Mouse (Mus musculus) CD8-positive naive resting alpha-beta T cell, adult 2 months (primary cell): ENCODE data around the gene Ap1b1.

Experiments
- DNase-seq, 2 experiments: peaks; one replicate each; pipeline ENCODE4 v3.0.0; 2022; ENCODE audit warnings: low read depth in 2 of 2, low spot score in 2 of 2

Ap1b1 gene

DNA sequence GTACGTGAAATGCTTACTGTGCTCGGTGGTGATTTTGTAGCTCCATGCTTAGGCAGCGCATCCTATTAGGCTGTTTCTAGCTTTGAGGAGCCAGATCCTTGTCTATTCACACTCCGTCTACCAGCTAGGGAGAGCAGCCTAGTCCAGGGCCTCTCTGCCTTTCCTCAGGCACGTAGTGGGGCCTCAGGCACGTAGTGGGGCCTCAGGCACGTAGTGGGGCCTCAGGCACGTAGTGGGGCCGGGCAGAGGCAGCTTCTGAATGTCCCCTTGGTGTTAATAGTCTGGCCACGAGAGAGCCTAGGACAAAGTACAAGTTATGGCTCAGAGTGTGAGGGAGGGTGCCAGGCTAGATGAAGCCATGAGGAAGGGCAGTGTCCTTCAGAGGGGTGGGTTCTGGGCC is 46.1 kb downstream of the Ap1b1 start:
- DNase-seq = no peak

DNA sequence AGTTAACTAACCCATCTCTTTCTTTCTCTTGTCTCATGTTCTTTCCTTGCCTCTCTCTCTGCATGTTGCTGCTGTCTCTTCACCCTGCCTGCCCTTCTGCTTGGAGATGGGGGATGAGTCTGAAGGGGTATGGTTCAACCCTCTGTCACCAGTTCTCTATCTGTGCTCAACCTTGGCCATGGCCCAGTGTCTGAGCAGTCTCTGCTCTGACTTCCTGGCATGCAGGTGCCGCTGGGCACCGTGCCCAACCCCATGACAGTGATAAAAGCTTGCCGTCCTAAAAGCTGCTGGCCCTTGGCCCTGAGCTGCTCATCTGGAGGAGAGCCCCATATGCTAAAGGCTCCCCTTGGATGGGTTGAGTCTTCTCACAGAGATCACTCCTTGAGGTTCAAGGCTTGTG is 46.5 kb downstream of the Ap1b1 start:
- DNase-seq = no peak

DNA sequence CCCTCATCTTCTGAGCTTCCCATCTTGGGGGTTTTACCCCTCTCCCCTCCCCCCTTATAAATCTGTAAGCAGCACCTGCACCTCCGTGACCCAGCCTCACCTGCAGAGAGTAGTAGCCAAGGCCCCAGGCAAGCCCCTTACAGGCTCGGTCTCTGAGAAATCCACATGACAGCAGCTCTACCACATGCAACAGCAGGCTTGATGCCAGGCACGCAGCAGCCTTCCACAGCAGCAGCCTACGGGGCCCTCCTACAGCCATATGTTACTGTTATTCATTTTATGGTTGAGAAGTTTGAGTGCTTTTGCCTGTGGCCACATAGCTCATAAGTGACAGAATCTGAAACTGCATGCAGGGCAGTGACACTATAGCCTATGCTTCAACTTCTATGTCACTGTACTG is 48.8 kb downstream of the Ap1b1 start:
- DNase-seq = no peak

DNA sequence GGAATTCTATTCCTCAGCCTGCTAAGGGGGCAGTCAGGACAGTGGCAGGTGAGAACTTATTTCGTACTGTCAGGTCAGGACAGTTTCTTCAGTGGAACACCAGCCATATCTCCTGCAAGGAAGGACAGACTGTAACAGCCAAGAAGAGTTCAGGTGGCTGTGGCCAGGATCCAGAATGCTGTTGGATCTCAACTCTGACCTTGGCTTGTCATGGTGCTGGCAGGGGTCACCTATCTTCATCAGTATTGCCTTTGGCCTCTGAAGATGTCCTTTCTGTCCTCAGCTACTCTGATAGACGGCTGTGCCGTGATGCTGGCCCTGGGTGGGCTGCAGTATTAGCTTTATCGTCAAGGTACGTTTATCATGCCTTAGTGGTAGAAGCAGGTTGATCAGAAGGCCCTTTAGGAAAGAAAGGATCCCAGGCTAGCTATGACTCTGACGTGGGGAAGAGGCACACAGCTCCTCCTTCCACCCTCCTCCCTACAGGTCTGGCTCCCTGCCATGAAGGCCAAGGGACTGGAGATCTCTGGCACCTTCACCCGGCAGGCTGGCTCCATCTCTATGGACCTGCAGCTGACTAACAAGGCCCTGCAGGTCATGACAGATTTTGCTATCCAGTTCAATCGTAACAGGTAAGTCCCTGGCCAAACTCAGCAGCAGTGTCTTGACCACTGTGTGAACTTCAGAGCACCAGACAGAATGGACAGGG is 50.7 kb downstream of the Ap1b1 start:
- DNase-seq = no peak

DNA sequence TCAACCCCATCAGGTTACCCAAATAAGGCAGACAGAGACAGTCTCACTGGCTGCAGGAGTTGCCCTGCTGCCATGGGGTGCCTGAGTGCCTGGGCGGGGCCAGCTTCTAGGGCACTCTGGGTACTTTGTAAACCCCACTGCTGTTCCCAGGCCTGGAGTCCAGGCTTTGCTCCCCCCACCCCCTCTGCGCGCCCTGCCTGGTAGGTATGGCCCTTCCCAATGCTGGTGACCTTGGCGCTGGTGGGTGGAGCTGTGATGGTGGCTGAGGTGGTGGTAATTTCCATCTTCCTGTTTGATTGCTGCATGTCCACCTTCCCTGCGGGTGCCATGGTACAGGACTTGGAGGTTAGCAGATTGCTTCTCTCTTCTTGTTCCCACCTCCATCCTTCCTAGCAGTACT is 54.0 kb downstream of the Ap1b1 start:
- no peak for DNase-seq

DNA sequence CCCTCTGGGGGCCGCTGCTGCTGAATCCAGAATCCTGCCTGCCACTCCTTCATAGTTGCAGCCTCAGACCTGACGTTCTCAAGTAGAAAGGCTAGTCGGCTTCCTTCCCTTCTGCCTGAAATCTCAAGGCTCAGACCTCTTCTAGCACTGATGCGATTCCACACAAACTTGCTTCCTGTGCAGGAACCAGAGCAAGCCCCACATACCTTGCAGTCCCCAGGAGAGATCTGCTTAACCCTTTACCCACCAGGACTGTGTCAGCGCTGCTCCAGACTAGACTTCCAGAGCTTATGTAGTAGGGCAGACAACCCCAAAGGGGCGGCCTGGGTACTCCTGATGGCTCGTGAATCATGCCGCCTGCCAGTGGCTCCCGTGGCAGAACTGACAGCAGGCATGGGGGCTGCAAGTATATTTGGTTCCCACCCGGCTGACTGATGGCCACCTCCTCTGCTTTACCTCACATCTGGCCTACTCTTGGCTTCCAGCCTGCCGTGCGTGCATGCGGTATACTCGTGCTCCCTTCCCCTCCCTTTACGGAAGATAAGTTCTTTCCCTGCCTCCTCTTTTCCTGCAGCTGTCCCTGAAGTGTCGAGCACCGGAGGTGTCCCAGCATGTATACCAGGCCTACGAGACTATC is 54.6 kb downstream of the Ap1b1 start:
- no peak for DNase-seq

DNA sequence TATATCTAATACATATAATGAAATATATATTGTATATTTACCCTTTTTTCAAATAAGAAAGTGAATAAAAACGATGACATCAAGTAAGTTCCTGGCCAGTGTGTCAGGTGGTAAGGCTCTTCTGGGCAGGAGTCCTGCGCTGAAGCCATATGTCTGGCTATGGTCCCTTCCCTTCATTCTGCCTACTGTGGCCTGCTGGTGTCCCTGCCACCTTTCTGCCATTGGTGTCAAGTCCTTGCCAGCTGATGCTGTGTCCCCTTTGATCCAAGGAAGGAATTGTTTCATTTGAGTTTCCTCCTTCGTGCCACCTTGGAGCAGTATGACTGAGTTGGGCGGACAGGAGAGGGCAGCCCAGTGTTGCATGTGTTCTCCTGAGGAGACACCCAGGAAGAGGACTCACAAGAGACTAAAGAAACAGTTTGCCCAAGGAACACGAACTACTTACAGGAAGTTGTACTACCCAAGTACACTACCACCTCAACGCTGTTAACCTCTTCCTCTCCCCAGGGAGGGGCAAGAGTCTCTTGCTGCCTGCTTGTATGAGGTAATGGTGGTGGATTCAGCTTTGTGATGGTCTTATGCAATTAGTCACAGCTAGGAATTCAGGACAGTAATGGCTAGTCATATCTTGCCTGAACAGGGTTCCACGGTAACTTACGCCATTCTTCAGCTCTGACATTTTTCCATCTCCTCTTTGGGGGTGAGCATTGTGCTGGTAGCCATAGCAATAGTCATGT is 56.2 kb downstream of the Ap1b1 start:
- no peak for DNase-seq

DNA sequence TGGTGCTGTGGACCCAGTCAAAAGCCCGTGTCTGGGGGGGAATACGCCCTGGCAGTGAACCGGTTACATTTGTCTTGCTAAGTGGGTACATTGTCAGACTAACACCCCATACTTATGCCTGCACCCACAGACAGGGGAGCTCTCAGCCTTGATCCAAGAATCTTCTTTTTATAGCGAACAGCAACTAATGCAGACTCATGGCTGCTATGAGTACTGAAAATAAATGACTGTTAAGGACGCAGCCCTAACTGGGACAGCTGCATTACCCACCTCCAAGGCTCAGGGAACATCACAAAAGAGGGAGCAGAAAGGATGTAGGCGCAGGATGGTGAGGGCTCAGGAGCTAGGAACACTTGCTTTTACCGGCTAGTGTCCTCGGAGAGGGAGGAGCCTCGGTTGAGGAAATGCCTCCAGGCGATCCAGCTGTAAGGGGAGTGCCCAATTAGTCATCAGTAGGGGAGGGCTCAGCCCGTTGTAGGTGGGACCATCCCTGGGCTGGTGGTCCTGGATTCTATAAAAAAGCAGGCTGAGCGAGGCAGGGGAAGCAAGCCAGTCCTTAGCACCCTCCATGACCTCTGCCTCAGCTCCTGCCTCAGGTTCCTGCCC is 59.8 kb downstream of the Ap1b1 start:
- no peak for DNase-seq

DNA sequence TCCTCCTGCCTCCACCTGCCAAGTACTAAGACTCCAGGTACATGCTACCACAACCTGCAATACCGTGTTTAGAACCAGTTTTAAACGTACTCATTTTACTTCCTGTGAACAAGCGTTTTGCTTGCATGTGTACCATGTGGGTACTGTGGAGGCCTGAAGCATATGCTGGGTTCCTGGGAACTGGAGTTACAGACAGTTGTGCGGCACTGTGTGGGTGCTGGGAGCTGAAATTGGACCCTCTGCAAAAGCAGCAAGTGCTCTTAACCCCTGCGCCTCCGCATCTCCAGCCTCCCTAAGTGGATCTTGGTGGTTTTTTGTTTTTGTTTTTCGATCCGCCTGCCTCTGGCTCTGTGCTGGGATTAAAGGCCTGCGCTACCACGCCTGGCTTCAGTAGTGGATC is 65.0 kb downstream of the Ap1b1 start:
- DNase-seq = no peak

DNA sequence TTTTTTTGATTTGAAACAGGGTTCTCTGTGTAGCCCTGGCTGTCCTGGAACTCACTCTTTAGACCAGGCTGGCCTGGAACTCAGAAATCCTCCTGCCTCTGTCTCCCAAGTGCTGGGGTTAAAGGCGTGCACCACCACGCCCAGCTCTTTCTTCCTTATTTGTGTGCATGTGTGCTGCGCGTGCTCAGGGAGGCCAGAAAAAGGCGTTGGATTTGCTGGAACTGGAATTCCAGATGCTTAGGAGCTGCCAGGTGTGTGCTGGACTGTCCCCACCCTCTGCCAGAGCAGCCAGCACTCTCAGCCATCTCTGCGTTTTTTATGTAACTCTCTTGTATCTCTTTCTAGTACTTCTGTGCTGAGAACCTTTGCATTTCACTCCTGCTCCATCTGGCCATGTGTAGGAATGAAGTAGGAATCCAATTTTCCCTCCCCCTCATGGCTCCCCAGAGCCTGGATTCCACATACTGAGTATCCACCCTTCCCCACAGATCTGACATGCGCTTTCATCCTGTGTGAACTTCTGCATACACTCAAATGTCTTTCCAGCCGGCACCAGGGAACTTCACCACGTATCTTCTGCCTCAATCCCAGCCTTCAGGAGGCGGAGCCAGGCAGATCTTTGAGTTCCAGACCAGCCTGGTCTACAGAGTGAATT is 65.7 kb downstream of the Ap1b1 start:
- DNase-seq = no peak

DNA sequence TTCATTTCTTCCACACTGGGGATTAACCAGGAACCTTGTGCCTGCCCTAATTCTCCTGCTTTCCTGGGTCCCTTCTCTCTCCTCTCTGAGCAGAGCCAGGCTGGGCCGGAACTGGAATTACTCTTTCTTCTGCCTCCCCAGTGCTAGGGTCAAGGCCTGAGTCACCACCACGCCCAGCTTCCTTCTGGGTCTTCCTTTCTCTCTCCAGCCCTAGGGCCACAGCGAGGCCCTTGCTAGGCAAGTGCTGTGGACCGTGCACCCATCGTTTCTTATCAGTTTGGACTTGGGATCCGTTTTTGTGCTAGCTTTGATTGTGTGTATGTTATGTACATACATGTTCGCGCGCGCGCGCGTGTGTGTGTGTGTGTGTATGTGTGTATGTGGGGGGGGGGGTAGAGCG is 67.5 kb downstream of the Ap1b1 start:
- DNase-seq = no peak

DNA sequence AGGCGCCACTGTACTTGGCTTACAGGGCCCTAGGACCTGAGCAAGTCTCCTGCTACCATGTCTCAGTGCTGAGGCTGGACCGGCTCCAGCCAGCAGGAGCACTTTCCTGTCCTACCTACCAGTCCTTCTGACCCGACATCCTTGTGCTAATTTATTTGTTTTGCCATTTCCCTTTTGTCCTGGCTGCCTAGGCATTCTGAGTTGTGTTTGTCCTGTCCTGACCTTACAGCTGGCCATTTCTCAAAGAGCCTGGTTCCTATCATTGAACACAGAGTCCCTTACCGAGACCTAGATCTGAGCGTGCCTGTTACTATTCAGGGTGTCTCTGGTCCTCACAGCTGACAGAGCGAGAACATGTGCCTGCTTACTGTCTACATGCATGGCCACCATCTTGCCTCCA is 68.2 kb downstream of the Ap1b1 start:
- no peak for DNase-seq

DNA sequence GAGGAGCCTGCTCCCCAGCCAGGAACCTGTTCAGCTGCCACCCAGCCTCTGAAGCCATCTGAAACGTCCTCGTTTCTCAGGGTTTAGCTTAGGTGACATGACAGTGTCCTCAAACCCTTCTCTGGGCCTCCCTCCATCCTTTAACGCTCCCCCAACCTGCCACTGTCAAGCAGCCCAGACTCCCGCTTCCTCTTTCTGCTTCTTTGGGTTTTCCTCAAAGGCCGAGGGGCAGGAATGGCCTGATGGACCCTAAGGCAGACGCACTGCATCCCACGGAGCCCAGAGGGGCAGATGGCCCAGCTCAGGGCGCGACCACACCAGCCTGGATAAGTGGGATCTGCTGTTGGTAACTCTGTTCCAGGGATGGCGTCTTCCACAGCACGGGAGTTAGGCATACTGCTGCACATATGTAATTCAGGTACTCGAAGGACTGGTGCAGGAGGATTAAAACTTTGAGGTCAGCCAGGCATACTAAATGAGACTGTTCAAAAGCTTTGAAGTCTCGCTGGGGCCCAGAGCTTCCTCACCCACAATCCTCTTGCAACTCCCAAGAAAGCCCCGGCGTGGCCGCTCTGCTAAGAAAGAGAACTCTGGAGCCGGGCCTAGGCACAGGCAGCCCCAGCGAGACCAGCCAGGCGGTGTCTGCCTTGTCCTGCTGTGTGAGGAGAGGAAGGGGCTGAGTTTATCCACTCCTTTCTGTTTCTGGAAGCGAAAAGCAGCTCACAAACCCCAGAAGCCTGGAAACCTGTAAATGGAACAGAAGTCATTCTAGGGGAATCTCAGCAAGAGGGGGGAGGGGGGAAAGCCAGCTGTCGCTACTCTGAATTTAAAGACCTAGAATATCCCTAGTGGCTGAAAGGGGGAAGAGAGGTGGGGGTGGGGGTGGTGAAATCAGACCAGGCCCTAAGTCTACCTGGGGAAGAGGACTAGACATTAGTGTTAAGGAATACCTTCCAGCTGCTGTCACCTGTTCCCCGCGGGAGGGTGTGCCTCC is 69.6 kb downstream of the Ap1b1 start:
- DNase-seq = no peak

DNA sequence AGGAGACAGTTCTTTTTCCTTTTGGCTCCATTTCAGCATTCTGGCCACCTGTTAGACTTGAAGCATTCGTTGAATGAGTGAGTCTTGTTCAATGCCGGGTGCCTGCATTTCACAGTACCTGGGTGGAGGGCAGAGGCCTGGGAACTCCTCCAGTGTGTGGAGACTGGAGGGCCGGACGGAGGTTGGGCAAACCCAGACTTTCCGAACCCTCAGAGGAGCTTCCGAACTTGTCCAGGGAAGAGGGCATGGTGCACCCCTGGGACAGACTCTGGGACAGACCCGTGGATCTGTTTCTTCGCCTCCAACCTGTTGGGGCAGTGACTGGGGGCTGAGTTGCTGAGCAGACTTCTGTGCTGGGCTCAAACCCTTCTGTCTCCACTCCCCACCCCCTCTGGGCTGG is 70.4 kb downstream of the Ap1b1 start:
- no peak for DNase-seq

DNA sequence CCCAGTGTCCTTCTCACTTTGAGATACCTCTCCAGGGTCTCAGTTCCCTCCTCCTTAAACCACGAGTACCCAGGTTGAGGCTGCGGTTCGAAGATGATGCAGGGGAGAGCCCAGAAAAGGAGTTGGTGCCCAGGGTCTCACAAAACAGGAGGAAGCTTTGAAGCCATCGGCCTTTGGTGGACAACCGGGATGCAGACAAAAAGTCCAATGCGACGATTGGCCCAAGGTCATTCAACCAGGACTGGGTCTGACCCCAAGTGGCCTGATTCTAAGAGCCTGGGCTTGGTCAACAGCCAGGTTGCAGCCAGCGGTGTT is 70.9 kb downstream of the Ap1b1 start:
- no peak for DNase-seq

DNA sequence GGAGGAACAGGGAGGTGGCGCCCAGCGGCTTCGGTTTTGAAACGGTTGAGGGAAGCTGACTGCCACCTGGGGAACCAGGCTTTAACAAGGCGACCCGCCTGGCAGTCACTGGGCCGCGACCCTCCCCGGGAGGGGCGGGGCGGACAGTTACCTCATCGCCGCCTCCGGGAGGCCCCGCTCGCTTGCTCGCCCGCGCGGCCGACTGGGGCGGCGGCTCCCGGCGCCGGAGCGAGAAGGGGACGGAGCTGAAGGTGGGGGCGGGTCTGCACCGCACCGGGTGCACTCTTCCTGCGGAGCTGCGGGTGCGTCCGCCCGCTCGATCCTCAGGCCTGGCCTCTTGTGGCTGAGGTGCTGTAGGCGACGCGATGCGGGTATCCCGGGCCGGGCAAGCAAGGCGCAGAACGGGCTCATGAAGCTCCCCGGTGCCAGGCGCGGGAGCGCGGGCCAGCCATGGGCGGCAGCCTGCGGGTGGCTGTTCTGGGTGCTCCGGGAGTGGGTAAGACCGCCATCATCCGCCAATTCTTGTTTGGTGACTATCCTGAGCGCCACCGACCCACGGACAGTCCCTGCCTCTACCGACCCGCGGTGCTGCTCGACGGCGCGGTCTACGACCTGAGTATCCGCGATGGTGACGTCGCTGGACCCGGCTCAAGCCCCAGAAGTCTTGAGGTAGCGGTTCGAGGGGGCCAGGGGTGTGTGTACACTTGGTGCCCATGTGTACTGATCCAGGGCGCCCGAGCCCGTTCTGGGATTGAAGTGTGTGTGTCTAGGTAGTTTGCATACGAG is 71.4 kb downstream of the Ap1b1 start, which contains the start of gene Rasl10a:
TSS of gene Rasl10a (plus strand) at position 273 of the 786 bp plus-strand sequence.
- DNase-seq = no peak

DNA sequence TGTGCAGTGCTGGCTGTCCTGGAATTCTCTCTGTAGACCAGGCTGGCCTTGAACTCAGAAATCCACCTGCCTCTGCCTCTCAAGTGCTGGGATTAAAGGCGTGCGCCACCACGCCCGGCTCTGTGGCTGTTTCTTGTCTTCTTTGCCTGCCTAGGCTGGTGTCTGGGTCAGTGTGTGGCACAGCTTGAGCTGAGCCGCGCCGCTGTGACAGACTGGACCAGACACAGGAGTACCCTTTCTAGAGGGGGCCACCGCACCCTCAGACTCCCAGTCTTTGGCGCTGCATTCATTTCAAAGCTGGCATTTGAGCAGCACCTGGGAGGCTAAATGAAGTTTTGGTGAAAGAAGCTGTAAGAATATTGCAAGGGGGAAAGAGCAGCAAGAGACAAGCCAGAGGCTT is 72.2 kb downstream of the Ap1b1 start:
- no peak for DNase-seq

DNA sequence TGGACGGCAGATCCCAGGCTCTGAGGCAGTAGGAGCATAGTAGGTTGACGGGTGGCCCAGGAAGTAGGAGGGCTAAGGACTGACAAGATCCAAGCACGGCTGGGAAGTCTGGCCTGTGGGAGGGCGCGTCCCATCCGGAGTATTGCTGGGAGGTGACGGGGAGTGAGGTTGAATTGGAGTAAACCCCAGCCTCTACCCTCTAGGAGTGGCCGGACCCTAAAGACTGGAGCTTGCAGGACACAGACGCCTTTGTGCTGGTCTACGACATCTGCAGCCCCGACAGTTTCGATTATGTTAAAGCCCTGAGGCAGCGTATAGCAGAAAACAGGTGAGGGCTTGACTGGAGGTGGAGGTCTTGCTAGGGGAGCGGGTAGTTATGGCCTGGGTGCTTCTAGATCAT is 72.6 kb downstream of the Ap1b1 start:
- no peak for DNase-seq

DNA sequence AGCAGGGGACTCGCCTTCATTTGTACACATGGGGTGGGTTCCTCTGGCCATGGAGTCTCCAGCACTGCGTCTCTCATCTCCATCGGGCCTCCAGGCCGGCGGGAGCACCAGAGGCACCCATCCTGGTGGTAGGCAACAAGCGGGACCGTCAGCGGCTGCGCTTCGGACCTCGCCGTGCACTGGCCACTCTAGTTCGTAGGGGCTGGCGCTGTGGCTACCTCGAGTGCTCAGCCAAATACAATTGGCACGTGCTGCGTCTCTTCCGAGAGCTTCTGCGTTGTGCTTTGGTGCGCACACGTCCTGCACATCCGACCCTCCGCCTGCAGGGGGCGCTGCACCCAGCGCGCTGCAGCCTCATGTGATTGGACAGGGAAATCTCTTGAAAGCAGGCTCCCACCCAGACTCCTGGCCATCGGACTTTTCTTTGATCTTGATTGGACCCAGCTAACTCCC is 73.1 kb downstream of the Ap1b1 start:
- peak in 1 of 2 experiments; percentile 46 for DNase-seq
